Mouse (Mus musculus) hematopoietic stem cell, adult 5-6 weeks (primary cell): Measurements from ENCODE around the gene Lrp8. TPM values are rescaled to one million over a fixed set of nuclear protein-coding genes. Genes with fewer than 3 reads are reported as not detected.

ENCODE experiments used
- total RNA-seq: library from RNA; stranded (forward); fragments of 172-1452, 232-1000 nt; gene quantifications from 2 replicates; pipeline ENCODE4 v1.2.3, GENCODE M21; 2017

The Lrp8 gene
- total RNA-seq, 1 experiment from 2014 or later = 8.1 TPM

Other genes with a start within 250 kb of the Lrp8 start
- not detected in 2 replicates for gene Dmrtb1, start 118.0 kb upstream of the Lrp8 start, total RNA-seq
- 217 and 291 TPM in 2 replicates for gene Magoh, start 77.5 kb downstream of the Lrp8 start, total RNA-seq
- 48.2 and 68.1 TPM in 2 replicates for gene 0610037L13Rik, start 87.6 kb downstream of the Lrp8 start, total RNA-seq
- 24.1 and 24.6 TPM in 2 replicates for gene Cpt2, start 121.3 kb downstream of the Lrp8 start, total RNA-seq
- not detected in 2 replicates for gene Slc1a7, start 166.1 kb downstream of the Lrp8 start, total RNA-seq